Mouse (Mus musculus) induced T-regulatory cell, adult 2 months (primary cell): ENCODE results near the gene Top2a.
A peak's percentile ranks its signal among the peaks of the same experiment; 100 is the strongest.
"Not testable (repeated sequence)": the region's sequence is repeated elsewhere in the genome, so short reads cannot be mapped to it uniquely, and the experiment has no call there.

ENCODE experiments used
- DNase-seq: peaks from one replicate; pipeline ENCODE4 v3.0.0-alpha.2; 2012; ENCODE audit warnings: low read depth

The Top2a gene

GRCm38 (mm10) chr11:99041051-99041729, 17.2 kb upstream of the Top2a start, which contains the start of gene Igfbp4:
TSS of gene Igfbp4 (plus strand) at chr11:99041244.
- peak; percentile 47 for DNase-seq

GRCm38 (mm10) chr11:99040346-99040974, 16.5 kb upstream of the Top2a start:
- peak; percentile 54 for DNase-seq

- peak; percentile 88 for DNase-seq
Measured at GRCm38 (mm10) chr11:99039782-99040181, 15.8 kb upstream of the Top2a start.

GRCm38 (mm10) chr11:99036254-99036653, 12.3 kb upstream of the Top2a start:
- DNase-seq = no peak

- no peak for DNase-seq
Measured at GRCm38 (mm10) chr11:99035350-99035749, 11.4 kb upstream of the Top2a start.

GRCm38 (mm10) chr11:99026899-99027440, 3.0 kb upstream of the Top2a start:
- DNase-seq = peak; percentile 68

GRCm38 (mm10) chr11:99025878-99026277, 1.9 kb upstream of the Top2a start:
- no peak for DNase-seq

GRCm38 (mm10) chr11:99024468-99025134, 612 bp upstream of the Top2a start:
- no peak for DNase-seq

GRCm38 (mm10) chr11:99023094-99023493, 895 bp downstream of the Top2a start:
- DNase-seq = no peak

- DNase-seq = no peak
Measured at GRCm38 (mm10) chr11:99022384-99022933, 1.5 kb downstream of the Top2a start.

GRCm38 (mm10) chr11:99019844-99020243, 4.1 kb downstream of the Top2a start:
- DNase-seq = no peak

GRCm38 (mm10) chr11:99013856-99014255, 10.1 kb downstream of the Top2a start:
- no peak for DNase-seq

GRCm38 (mm10) chr11:99010706-99011105, 13.3 kb downstream of the Top2a start:
- no peak for DNase-seq

GRCm38 (mm10) chr11:99010124-99010523, 13.9 kb downstream of the Top2a start:
- DNase-seq = peak; percentile 47

- DNase-seq = no peak
Measured at GRCm38 (mm10) chr11:99006788-99007187, 17.2 kb downstream of the Top2a start.

- no peak for DNase-seq
Measured at GRCm38 (mm10) chr11:98999243-98999642, 24.7 kb downstream of the Top2a start.

GRCm38 (mm10) chr11:98998776-98999175, 25.2 kb downstream of the Top2a start:
- DNase-seq = no peak

GRCm38 (mm10) chr11:98997659-98998058, 26.3 kb downstream of the Top2a start:
- DNase-seq = no peak

GRCm38 (mm10) chr11:98995987-98996386, 28.0 kb downstream of the Top2a start:
- DNase-seq = no peak

- DNase-seq = peak; percentile 61
Measured at GRCm38 (mm10) chr11:98990866-98991265, 33.1 kb downstream of the Top2a start.

- not testable (repeated sequence) for DNase-seq
Measured at GRCm38 (mm10) chr11:98988260-98988659, 35.7 kb downstream of the Top2a start.

- no peak for DNase-seq
Measured at GRCm38 (mm10) chr11:98985542-98985941, 38.4 kb downstream of the Top2a start.
